In genomic region chr13:47261961-47262360, GRCm38 (mm10) we compare ENCODE assay signal across 17 mouse cellular contexts.
DNase-seq lines count a peak whose midpoint lies in the region; ATAC-seq lines count a peak whose summit lies in the region.
"Had no signal": no experiment of that assay in that cellular context is flagged by ENCODE, and none has a peak within 500 bp of the region (broad histone marks: within the 10 kb centered on the region; RNA-seq: fewer than 3 reads in every experiment).

No protein-coding gene starts in this region.

- ATAC-seq in hindbrain, embryonic 14.5 days (ENCODE audit: low FRiP score), result peak; percentile 68; the same call in 1 of the 2 replicates
- ATAC-seq: inflammation-experienced regulatory T-cells, adult 6 months had no signal

- H3K9ac ChIP-seq in hindbrain, embryonic 14.5 days, result no peak overlapping the region
- H3K9ac ChIP-seq: neural tube, embryonic 12.5 days had no signal

- H3K4me1 ChIP-seq in hindbrain, embryonic 14.5 days (replicated peaks; ENCODE audit: control insufficient read depth, insufficient read depth, low read length), result no peaks in the 10 kb centered on the region
- H3K4me1 ChIP-seq in hindbrain, embryonic 10.5 days (replicated peaks), result peaks cover 19% of the 10 kb centered on the region

- WGBS in hindbrain, embryonic 14.5 days, result 66% methylated on average over 2 of the region's 2 CpGs
- whole genome bisulfite sequencing in hindbrain, embryonic 10.5 days, result 59% methylated on average over 2 of the region's 2 CpGs

- no peak overlapping the region for H3K27ac ChIP-seq in hindbrain, embryonic 14.5 days
- no peak overlapping the region for H3K27ac ChIP-seq in hindbrain, embryonic 10.5 days
- H3K27ac ChIP-seq: neural tube, embryonic 12.5 days had no signal

- H3K9me3 ChIP-seq in hindbrain, embryonic 14.5 days (ENCODE audit: control insufficient read depth, low read length), result no peaks in the 10 kb centered on the region
- H3K9me3 ChIP-seq in hindbrain, embryonic 10.5 days, result no peaks in the 10 kb centered on the region
- H3K9me3 ChIP-seq: neural tube, embryonic 12.5 days had no signal

- no peak overlapping the region for H3K4me2 ChIP-seq in hindbrain, embryonic 14.5 days (replicated peaks)
- H3K4me2 ChIP-seq: heart, embryonic 11.5 days; liver, embryonic 11.5 days; neural tube, embryonic 12.5 days had no signal

- no peaks in the 10 kb centered on the region for H3K27me3 ChIP-seq in hindbrain, embryonic 14.5 days (ENCODE audit: control insufficient read depth, insufficient read depth, low read length)
- H3K27me3 ChIP-seq in hindbrain, embryonic 10.5 days (ENCODE audit: insufficient read depth, poor library complexity, severe bottlenecking), result no peaks in the 10 kb centered on the region
- H3K27me3 ChIP-seq: neural tube, embryonic 12.5 days had no signal

- DNase-seq in embryo, embryonic 10 days (ENCODE audit: low spot score), result peak; percentile 18
- no peak for DNase-seq in embryo, embryonic 9.5 days (ENCODE audit: extremely low spot score)
- DNase-seq in hindbrain, embryonic 14.5 days (ENCODE audit: low spot score), result peak; percentile 63
- DNase-seq in hindbrain, embryonic 10.5 days (ENCODE audit: low spot score), result no peak
- peak; percentile 38 for DNase-seq in retina, postnatal 1 day
- DNase-seq in retina, embryonic 14.5 days (ENCODE audit: low spot score), result no peak
- no peak for DNase-seq in cerebellum, postnatal 10 days
- DNase-seq in c-Kit-positive CD71-positive TER-119-positive erythroid progenitor cells, embryonic 14.5 days (ENCODE audit: low spot score), result no peak
- DNase-seq: adrenal gland, postnatal 14 days; cerebellum, adult 18-20 months; kidney, postnatal 10 days; right cerebral cortex, postnatal 14 days; thymus, postnatal 14 days had no signal

- no peaks in the 10 kb centered on the region for H3K36me3 ChIP-seq in hindbrain, embryonic 14.5 days (replicated peaks; ENCODE audit: control insufficient read depth, insufficient read depth)
- H3K36me3 ChIP-seq in hindbrain, embryonic 10.5 days, result no peaks in the 10 kb centered on the region
- H3K36me3 ChIP-seq: neural tube, embryonic 12.5 days had no signal

- no peak overlapping the region for H3K4me3 ChIP-seq in hindbrain, embryonic 14.5 days (replicated peaks; ENCODE audit: low read length)
- H3K4me3 ChIP-seq in hindbrain, embryonic 10.5 days, result no peak overlapping the region
- H3K4me3 ChIP-seq: neural tube, embryonic 12.5 days had no signal

Comparison
In these comparisons a context has a peak if more than half of its experiments do, and no peak if none do; other contexts are left out.
1. DNase-seq: peak in embryo, embryonic 10 days (single experiment), hindbrain, embryonic 14.5 days (single experiment) and retina, postnatal 1 day (single experiment); none in embryo, embryonic 9.5 days (single experiment), hindbrain, embryonic 10.5 days (single experiment), retina, embryonic 14.5 days (single experiment), cerebellum, postnatal 10 days (0 of 2) and c-Kit-positive CD71-positive TER-119-positive erythroid progenitor cells, embryonic 14.5 days (single experiment).